In genomic region chr16:32538761-32539255, GRCm38 (mm10) we compare ENCODE assay signal across 12 mouse cellular contexts. TPM values are rescaled to one million over a fixed set of nuclear protein-coding genes. Genes with fewer than 3 reads are reported as not detected.
DNase-seq lines count a peak whose midpoint lies in the region; ATAC-seq and TF ChIP-seq lines count a peak whose summit lies in the region.
"Had no signal": no experiment of that assay in that cellular context is flagged by ENCODE, and none has a peak within 500 bp of the region (broad histone marks: within the 10 kb centered on the region; RNA-seq: fewer than 3 reads in every experiment).

No protein-coding gene starts in this region.

- no peak overlapping the region for H3K9ac ChIP-seq in forebrain, embryonic 15.5 days (replicated peaks)
- no peak overlapping the region for H3K9ac ChIP-seq in lung, embryonic 15.5 days
- H3K9ac ChIP-seq in limb, embryonic 14.5 days (ENCODE audit: low read depth, low read length, severe bottlenecking), result no peak overlapping the region
- H3K9ac ChIP-seq: hindbrain, embryonic 15.5 days had no signal

- peaks cover 48% of the 10 kb centered on the region for H3K4me1 ChIP-seq in forebrain, embryonic 10.5 days
- 0 out of 2 replicates have a peak, but pooled peaks cover 5% of the 10 kb centered on the region for H3K4me1 ChIP-seq in forebrain, embryonic 15.5 days
- peaks cover 27% of the 10 kb centered on the region for H3K4me1 ChIP-seq in lung, embryonic 15.5 days
- peaks cover 11% of the 10 kb centered on the region for H3K4me1 ChIP-seq in limb, embryonic 14.5 days (ENCODE audit: control insufficient read depth, insufficient read depth, low read length)
- H3K4me1 ChIP-seq: hindbrain, embryonic 15.5 days had no signal

- TF ChIP-seq POLR2A in limb, embryonic 14.5 days (IDR thresholded peaks at IDR 0.05; ENCODE audit: borderline replicate concordance, extremely low read depth, insufficient read depth, insufficient read length), result no peak

- peak overlapping the region; percentile 81 for H3K27ac ChIP-seq in forebrain, embryonic 10.5 days
- H3K27ac ChIP-seq in forebrain, embryonic 15.5 days (replicated peaks), result no peak overlapping the region
- H3K27ac ChIP-seq in lung, embryonic 15.5 days, result peak overlapping the region; percentile 90
- 0 out of 2 replicates have a peak overlapping the region, but pooled peaks have one; percentile 43 for H3K27ac ChIP-seq in limb, embryonic 14.5 days (replicated peaks; ENCODE audit: low read depth, low read length)
- H3K27ac ChIP-seq: hindbrain, embryonic 15.5 days; kidney, postnatal 0 days had no signal

- 0 out of 2 replicates have a peak, but pooled peaks cover 4% of the 10 kb centered on the region for H3K27me3 ChIP-seq in forebrain, embryonic 10.5 days (ENCODE audit: poor library complexity, severe bottlenecking)
- no peaks in the 10 kb centered on the region for H3K27me3 ChIP-seq in forebrain, embryonic 15.5 days
- H3K27me3 ChIP-seq in lung, embryonic 15.5 days, result no peaks in the 10 kb centered on the region
- H3K27me3 ChIP-seq in limb, embryonic 14.5 days (ENCODE audit: control insufficient read depth, insufficient read depth, low read length), result no peaks in the 10 kb centered on the region
- H3K27me3 ChIP-seq: hindbrain, embryonic 15.5 days had no signal

- 32% methylated on average over 3 of the region's 3 CpGs for WGBS in forebrain, embryonic 10.5 days
- WGBS in forebrain, embryonic 15.5 days, result 32% methylated on average over 3 of the region's 3 CpGs
- 32% methylated on average over 3 of the region's 3 CpGs for WGBS in lung, embryonic 15.5 days
- WGBS in limb, embryonic 14.5 days, result 45% methylated on average over 3 of the region's 3 CpGs

- ATAC-seq in forebrain, embryonic 15.5 days (replicated peaks), result no peak
- 0 out of 2 replicates have a peak, but pooled peaks have one; percentile 44 for ATAC-seq in lung, embryonic 15.5 days (ENCODE audit: borderline replicate concordance, extremely low read depth, low FRiP score, low TSS enrichment)
- ATAC-seq in limb, embryonic 14.5 days (ENCODE audit: low FRiP score, low read depth), result no peak

- no peaks in the 10 kb centered on the region for H3K36me3 ChIP-seq in forebrain, embryonic 10.5 days (replicated peaks)
- no peaks in the 10 kb centered on the region for H3K36me3 ChIP-seq in forebrain, embryonic 15.5 days
- no peaks in the 10 kb centered on the region for H3K36me3 ChIP-seq in lung, embryonic 15.5 days
- H3K36me3 ChIP-seq in limb, embryonic 14.5 days (ENCODE audit: control insufficient read depth, insufficient read depth, low read length), result no peaks in the 10 kb centered on the region
- H3K36me3 ChIP-seq: hindbrain, embryonic 15.5 days had no signal

- H3K4me2 ChIP-seq in forebrain, embryonic 15.5 days (replicated peaks), result no peak overlapping the region
- H3K4me2 ChIP-seq in lung, embryonic 15.5 days, result no peak overlapping the region
- no peak overlapping the region for H3K4me2 ChIP-seq in limb, embryonic 14.5 days (replicated peaks; ENCODE audit: low read depth, low read length, severe bottlenecking)
- H3K4me2 ChIP-seq: hindbrain, embryonic 15.5 days had no signal

- H3K9me3 ChIP-seq in forebrain, embryonic 10.5 days, result no peaks in the 10 kb centered on the region
- no peaks in the 10 kb centered on the region for H3K9me3 ChIP-seq in forebrain, embryonic 15.5 days
- no peaks in the 10 kb centered on the region for H3K9me3 ChIP-seq in lung, embryonic 15.5 days
- no peaks in the 10 kb centered on the region for H3K9me3 ChIP-seq in limb, embryonic 14.5 days (ENCODE audit: control insufficient read depth, low read length)
- H3K9me3 ChIP-seq: hindbrain, embryonic 15.5 days had no signal

- DNase-seq in forebrain, embryonic 10.5 days (ENCODE audit: extremely low spot score, low spot score), result peak; percentile 66
- DNase-seq in lung, postnatal 14 days, result no peak
- peak; percentile 83 for DNase-seq in embryo, embryonic 10.5 days (ENCODE audit: low spot score)
- peak; percentile 62 for DNase-seq in limb, embryonic 14.5 days (ENCODE audit: low spot score)
- no peak for DNase-seq in frontal cortex, postnatal 25 days (ENCODE audit: low spot score in 2 of 2)
- no peak for DNase-seq in kidney, adult 11 months
- DNase-seq: lung, adult 2 months had no signal

- no peak overlapping the region; the same call in 1 of the 2 replicates for H3K4me3 ChIP-seq in forebrain, embryonic 10.5 days
- no peak overlapping the region for H3K4me3 ChIP-seq in forebrain, embryonic 15.5 days
- no peak overlapping the region for H3K4me3 ChIP-seq in lung, embryonic 15.5 days
- H3K4me3 ChIP-seq in limb, embryonic 14.5 days (replicated peaks; ENCODE audit: low read length), result no peak overlapping the region
- H3K4me3 ChIP-seq: hindbrain, embryonic 15.5 days had no signal

RNA-seq across cellular contexts. Expression of gene Zdhhc19, which starts 42.7 kb away (rescaled TPM):
- not detected in 2 replicates for polyA plus RNA-seq in forebrain, embryonic 10.5 days (2016; fragmentation: Nextera tagmentation; extraction: Ambion mirVana)
- not detected in 2 replicates for polyA plus RNA-seq in forebrain, embryonic 15.5 days (2015; fragmentation: Nextera tagmentation; extraction: Ambion mirVana)
- polyA plus RNA-seq in lung, embryonic 15.5 days (2015; fragmentation: Nextera tagmentation; extraction: Ambion mirVana), result not detected in 2 replicates
- not detected in 2 replicates for polyA plus RNA-seq in limb, embryonic 14.5 days (2012; rRNA removed)
- polyA plus RNA-seq in limb, embryonic 14.5 days (2014; fragmentation: Nextera tagmentation; extraction: Ambion mirVana), result not detected in 2 replicates
- polyA plus RNA-seq: cortical plate, adult 2 months; kidney, postnatal 0 days; lung, adult 2 months had no signal

RNA-seq across cellular contexts. Expression of gene Slc51a, which starts 51.1 kb away (rescaled TPM):
- 0.28 and 0.37 TPM in 2 replicates for polyA plus RNA-seq in forebrain, embryonic 10.5 days (2016; fragmentation: Nextera tagmentation; extraction: Ambion mirVana)
- polyA plus RNA-seq in forebrain, embryonic 15.5 days (2015; fragmentation: Nextera tagmentation; extraction: Ambion mirVana), result 0.11 and 0.29 TPM in 2 replicates
- polyA plus RNA-seq in lung, embryonic 15.5 days (2015; fragmentation: Nextera tagmentation; extraction: Ambion mirVana), result 0.08 and 0.39 TPM in 2 replicates
- polyA plus RNA-seq in limb, embryonic 14.5 days (2012; rRNA removed), result 0.08 and 0.10 TPM in 2 replicates
- 0.22 and 0.30 TPM in 2 replicates for polyA plus RNA-seq in limb, embryonic 14.5 days (2014; fragmentation: Nextera tagmentation; extraction: Ambion mirVana)

Comparison
In these comparisons a context has a peak if more than half of its experiments do, and no peak if none do; other contexts are left out.
1. DNase-seq: peak in forebrain, embryonic 10.5 days (single experiment), embryo, embryonic 10.5 days (single experiment) and limb, embryonic 14.5 days (single experiment); none in lung, postnatal 14 days (single experiment), frontal cortex, postnatal 25 days (0 of 2) and kidney, adult 11 months (single experiment).